Mouse (Mus musculus) skeletal muscle tissue, adult 2 months (tissue): ENCODE measurements around the gene Ndufab1.
A peak's percentile ranks its signal among the peaks of the same experiment; 100 is the strongest.

ENCODE experiments used
- DNase-seq: peaks from one replicate; pipeline ENCODE4 v3.0.0-alpha.2; 2012; ENCODE audit warnings: low read depth, low spot score

Gene Ndufab1

GRCm38 (mm10) chr7:122101747-122102244 lies at the start of gene Ndufab1:
Ndufab1 (minus strand) TSS chr7:122101886.
- DNase-seq, result peak; percentile 87

- DNase-seq, result no peak
Measured at GRCm38 (mm10) chr7:122140991-122141390, 39.3 kb upstream of the Ndufab1 start.

- peak; percentile 18 for DNase-seq
Measured at GRCm38 (mm10) chr7:122138190-122138589, 36.5 kb upstream of the Ndufab1 start.

GRCm38 (mm10) chr7:122137071-122137470 lies 35.4 kb upstream of the Ndufab1 start:
- no peak for DNase-seq

GRCm38 (mm10) chr7:122135070-122135469 lies 33.4 kb upstream of the Ndufab1 start:
- no peak for DNase-seq

GRCm38 (mm10) chr7:122133338-122133625 lies 31.6 kb upstream of the Ndufab1 start:
- no peak for DNase-seq

GRCm38 (mm10) chr7:122132497-122133337 lies 31.0 kb upstream of the Ndufab1 start, which contains the start of the genes Palb2 and Dctn5:
Palb2 (minus strand) TSS chr7:122132985.
Dctn5 (plus strand) TSS chr7:122133041.
- DNase-seq, result peak; percentile 96

- no peak for DNase-seq
Measured at GRCm38 (mm10) chr7:122131834-122132233, 30.1 kb upstream of the Ndufab1 start.

GRCm38 (mm10) chr7:122126946-122127345 lies 25.3 kb upstream of the Ndufab1 start:
- no peak for DNase-seq

- DNase-seq, result no peak
Measured at GRCm38 (mm10) chr7:122125636-122126035, 23.9 kb upstream of the Ndufab1 start.

- no peak for DNase-seq
Measured at GRCm38 (mm10) chr7:122123518-122123917, 21.8 kb upstream of the Ndufab1 start.

GRCm38 (mm10) chr7:122108206-122108605 lies 6.5 kb upstream of the Ndufab1 start:
- DNase-seq, result no peak

- DNase-seq, result peak; percentile 19
Measured at GRCm38 (mm10) chr7:122101014-122101746, 506 bp downstream of the Ndufab1 start.

GRCm38 (mm10) chr7:122099222-122099621 lies 2.5 kb downstream of the Ndufab1 start:
- peak; percentile 40 for DNase-seq

- DNase-seq, result no peak
Measured at GRCm38 (mm10) chr7:122098009-122098408, 3.7 kb downstream of the Ndufab1 start.

GRCm38 (mm10) chr7:122094564-122095330 lies 6.9 kb downstream of the Ndufab1 start:
- DNase-seq, result no peak

GRCm38 (mm10) chr7:122087195-122087982 lies 14.3 kb downstream of the Ndufab1 start:
- DNase-seq, result no peak

GRCm38 (mm10) chr7:122081071-122081470 lies 20.6 kb downstream of the Ndufab1 start:
- DNase-seq, result no peak

- DNase-seq, result no peak
Measured at GRCm38 (mm10) chr7:122079798-122080554, 21.7 kb downstream of the Ndufab1 start.

- no peak for DNase-seq
Measured at GRCm38 (mm10) chr7:122074374-122074773, 27.3 kb downstream of the Ndufab1 start.
